Mouse (Mus musculus) embryonic facial prominence, embryonic 14.5 days (tissue): ENCODE data around the gene Gtf3c4. TPM values are rescaled to one million over a fixed set of nuclear protein-coding genes. Genes with fewer than 3 reads are reported as not detected.

ENCODE experiments used
- ATAC-seq: fragments of 200-750 bp; cut with Nextera tagmentation; 2 replicates; pipeline ENCODE4 v1.8.0; 2017; ENCODE audit warnings: low read depth, moderate number of reproducible peaks, moderate TSS enrichment
- DNase-seq: peaks from one replicate; pipeline ENCODE4 v3.0.0-alpha.2; 2015; ENCODE audit warnings: low spot score
- H3K27ac ChIP-seq: fragments of 300-500 bp; sonication (generic); replicated peaks from 2 replicates; pipeline ENCODE4 v1.5.1; 2014; ENCODE audit warnings: low read depth, mild to moderate bottlenecking, low read length, moderate library complexity
- H3K27me3 ChIP-seq: fragments of 300-500 bp; sonication (generic); replicated peaks from 2 replicates; pipeline ENCODE4 v1.6.1; 2014; ENCODE audit warnings: low read length; ENCODE audit not compliant: control insufficient read depth, insufficient read depth
- H3K36me3 ChIP-seq: fragments of 300-500 bp; sonication (generic); 2 replicates; pipeline ENCODE4 v1.6.1; 2014; ENCODE audit warnings: low read length, mixed read lengths; ENCODE audit not compliant: control insufficient read depth, insufficient read depth
- H3K4me1 ChIP-seq: fragments of 300-500 bp; sonication (generic); 2 replicates; pipeline ENCODE4 v1.6.1; 2014; ENCODE audit warnings: antibody characterized with exemption, low read length; ENCODE audit not compliant: control insufficient read depth, insufficient read depth
- H3K4me2 ChIP-seq: fragments of 300-500 bp; sonication (generic); 2 replicates; pipeline ENCODE4 v1.6.1; 2014; ENCODE audit warnings: low read depth, mild to moderate bottlenecking, low read length, moderate library complexity, mixed read lengths
- H3K4me3 ChIP-seq: fragments of 300-500 bp; sonication (generic); 2 replicates; pipeline ENCODE4 v1.5.1; 2014; ENCODE audit warnings: low read depth, mild to moderate bottlenecking, low read length
- H3K9ac ChIP-seq: fragments of 300-500 bp; sonication (generic); 2 replicates; pipeline ENCODE4 v1.6.1; 2014; ENCODE audit warnings: low read depth, mild to moderate bottlenecking, low read length, moderate library complexity, mixed read lengths
- H3K9me3 ChIP-seq: fragments of 300-500 bp; sonication (generic); 2 replicates; pipeline ENCODE4 v1.6.1; 2016; ENCODE audit warnings: low read length; ENCODE audit not compliant: control insufficient read depth
- WGBS: fragments of 180-500 bp; shearing (Covaris S2); extraction: QIAGEN DNeasy Blood & Tissue Kit; methylation state at CpG from one replicate; pipeline ENCODE4 v1.1.7; 2014; 5-methylcytosine and 5-hydroxymethylcytosine counted together
- polyA plus RNA-seq: library from polyadenylated mRNA; unstranded; fragments of >200 nt; fragmentation: Nextera tagmentation; extraction: Ambion mirVana; gene quantifications from 2 replicates; pipeline ENCODE4 v1.2.1, GENCODE M21; 2014

The Gtf3c4 gene
- polyA plus RNA-seq, 1 experiment from 2014 or later = 20.5 TPM

DNA sequence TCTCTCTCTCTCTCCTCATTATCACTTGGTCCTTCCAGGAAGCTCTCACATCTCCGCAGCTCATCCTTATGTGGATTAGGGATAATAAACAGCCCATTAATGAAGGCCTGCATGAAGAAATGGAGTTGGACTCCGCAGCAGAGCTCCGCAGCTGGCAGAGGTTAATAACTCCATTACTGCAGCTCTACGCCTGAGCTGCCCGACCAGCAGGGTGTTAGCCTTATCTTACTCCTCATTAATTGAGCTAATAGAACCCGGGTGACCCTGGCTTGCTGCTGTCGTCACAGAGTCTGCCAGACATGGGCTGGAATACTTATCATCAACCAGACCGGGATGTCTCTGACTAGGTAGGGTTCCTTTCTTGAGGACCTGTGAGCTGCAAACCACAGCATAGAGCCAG, 66.1 kb downstream of the Gtf3c4 start:
- DNase-seq = no peak
- H3K36me3 ChIP-seq = no peaks in the 10 kb centered on the region
- no peak overlapping the region for H3K27ac ChIP-seq
- no peaks in the 10 kb centered on the region for H3K9me3 ChIP-seq
- H3K27me3 ChIP-seq = no peaks in the 10 kb centered on the region
- no peaks in the 10 kb centered on the region for H3K4me1 ChIP-seq
- no peak overlapping the region for H3K4me2 ChIP-seq
- 59% methylated on average over 8 of the region's 8 CpGs for WGBS
- no peak overlapping the region for H3K9ac ChIP-seq
- ATAC-seq = no peak
- no peak overlapping the region for H3K4me3 ChIP-seq

Other genes with a start within 250 kb of the Gtf3c4 start
- gene Gfi1b, start 218.4 kb downstream of the Gtf3c4 start, polyA plus RNA-seq = 0.13 and 0.55 TPM in 2 replicates
- 15.3 and 16.0 TPM in 2 replicates for gene Tsc1, start 199.1 kb downstream of the Gtf3c4 start, polyA plus RNA-seq
- 3.2 and 4.4 TPM in 2 replicates for gene Spaca9, start 140.6 kb downstream of the Gtf3c4 start, polyA plus RNA-seq
- 1.2 and 2.0 TPM in 2 replicates for gene Ak8, start 140.2 kb downstream of the Gtf3c4 start, polyA plus RNA-seq
- gene Ddx31, start within 50 bp of the Gtf3c4 start, polyA plus RNA-seq = 12.7 and 13.3 TPM in 2 replicates
- gene Barhl1, start 76.3 kb upstream of the Gtf3c4 start, polyA plus RNA-seq = 0.11 TPM in 1 of 2 replicates, not detected in the other
- 0.29 and 0.79 TPM in 2 replicates for gene Cfap77, start 214.7 kb upstream of the Gtf3c4 start, polyA plus RNA-seq
- gene Ttf1, start 219.9 kb upstream of the Gtf3c4 start, polyA plus RNA-seq = 7.0 and 7.4 TPM in 2 replicates